Mouse (Mus musculus): ENCODE data around the gene Gm4756. TPM values are rescaled to one million over a fixed set of nuclear protein-coding genes. Genes with fewer than 3 reads are reported as not detected.
"Not testable (repeated sequence)": the region's sequence is repeated elsewhere in the genome, so short reads cannot be mapped to it uniquely, and the experiment has no call there.

Gm4756 gene
- not detected in 2 replicates for polyA plus RNA-seq (2015; fragmentation: Nextera tagmentation; extraction: Ambion mirVana)

- no peak within 1 kb of the TSS for H3K4me2 ChIP-seq
- H3K4me3 ChIP-seq (replicated peaks): no peak within 1 kb of the TSS
- H3K27ac ChIP-seq: no peak within 1 kb of the TSS
- WGBS: 77% methylated on average over 11 of the region's 11 CpGs
- H3K27me3 ChIP-seq: no peaks in the 10 kb centered on the region
- H3K4me1 ChIP-seq: no peaks in the 10 kb centered on the region
- ATAC-seq (replicated peaks; ENCODE audit: low FRiP score): no peak
- H3K9me3 ChIP-seq (replicated peaks): no peaks in the 10 kb centered on the region
- no peaks in the 10 kb centered on the region for H3K36me3 ChIP-seq
- no peak within 1 kb of the TSS for H3K9ac ChIP-seq
Observed at GRCm38 (mm10) chr12:72649611-72650330, at the start of gene Gm4756. Gm4756 (minus strand) TSS chr12:72649661.

GRCm38 (mm10) chr12:72694901-72695463 is 45.5 kb upstream of the Gm4756 start:
- Histone ChIP-seq H3K27me3 (no peaks in the 10 kb centered on the region), H3K9me3 (replicated peaks) (no peaks in the 10 kb centered on the region), H3K9ac (no peak overlapping the region), H3K36me3 (no peaks in the 10 kb centered on the region), H3K4me2 (no peak overlapping the region), H3K27ac (no peak overlapping the region), H3K4me3 (replicated peaks) (no peak overlapping the region), H3K4me1 (no peaks in the 10 kb centered on the region)
- 43% methylated on average over 9 of the region's 9 CpGs for WGBS
- ATAC-seq (replicated peaks; ENCODE audit: low FRiP score): no peak

- Histone ChIP-seq H3K4me1 (no peaks in the 10 kb centered on the region), H3K36me3 (no peaks in the 10 kb centered on the region), H3K27me3 (no peaks in the 10 kb centered on the region), H3K9ac (no peak overlapping the region), H3K27ac (no peak overlapping the region), H3K4me3 (replicated peaks) (no peak overlapping the region), H3K4me2 (no peak overlapping the region), H3K9me3 (replicated peaks) (no peaks in the 10 kb centered on the region)
- ATAC-seq (replicated peaks; ENCODE audit: low FRiP score): no peak
- 59% methylated on average over 12 of the region's 12 CpGs for WGBS
Observed at GRCm38 (mm10) chr12:72694438-72694837, 45.0 kb upstream of the Gm4756 start.

- H3K36me3 ChIP-seq: no peaks in the 10 kb centered on the region
- no peak overlapping the region for H3K9ac ChIP-seq
- H3K9me3 ChIP-seq (replicated peaks): no peaks in the 10 kb centered on the region
- no peak overlapping the region for H3K27ac ChIP-seq
- no peak for ATAC-seq (replicated peaks; ENCODE audit: low FRiP score)
- H3K4me1 ChIP-seq: no peaks in the 10 kb centered on the region
- H3K4me2 ChIP-seq: no peak overlapping the region
- no peaks in the 10 kb centered on the region for H3K27me3 ChIP-seq
- WGBS: 52% methylated on average over 6 of the region's 6 CpGs
- H3K4me3 ChIP-seq (replicated peaks): no peak overlapping the region
Observed at GRCm38 (mm10) chr12:72693895-72694294, 44.4 kb upstream of the Gm4756 start.

GRCm38 (mm10) chr12:72688281-72688680 is 38.8 kb upstream of the Gm4756 start:
- H3K27me3 ChIP-seq; H3K9me3 ChIP-seq (replicated peaks); ATAC-seq (replicated peaks; ENCODE audit: low FRiP score); H3K27ac ChIP-seq; H3K4me2 ChIP-seq; H3K4me3 ChIP-seq (replicated peaks); H3K36me3 ChIP-seq; H3K4me1 ChIP-seq; H3K9ac ChIP-seq: not testable (repeated sequence)
- WGBS: 43% methylated on average over 2 of the region's 2 CpGs

GRCm38 (mm10) chr12:72687741-72688140 is 38.3 kb upstream of the Gm4756 start:
- H3K4me2 ChIP-seq; H3K4me3 ChIP-seq (replicated peaks); ATAC-seq (replicated peaks; ENCODE audit: low FRiP score); H3K27me3 ChIP-seq; H3K9ac ChIP-seq; H3K4me1 ChIP-seq; H3K27ac ChIP-seq; H3K9me3 ChIP-seq (replicated peaks); H3K36me3 ChIP-seq: not testable (repeated sequence)
- 39% methylated on average over 6 of the region's 6 CpGs for WGBS

- H3K9me3 ChIP-seq (replicated peaks); H3K36me3 ChIP-seq; ATAC-seq (replicated peaks; ENCODE audit: low FRiP score); H3K4me2 ChIP-seq; H3K4me1 ChIP-seq; H3K27ac ChIP-seq; H3K4me3 ChIP-seq (replicated peaks); H3K27me3 ChIP-seq; H3K9ac ChIP-seq: not testable (repeated sequence)
- 77% methylated on average over 4 of the region's 4 CpGs for WGBS
Observed at GRCm38 (mm10) chr12:72686566-72686965, 37.1 kb upstream of the Gm4756 start.

GRCm38 (mm10) chr12:72683612-72684011 is 34.2 kb upstream of the Gm4756 start:
- Histone ChIP-seq H3K4me3 (replicated peaks) (no peak overlapping the region), H3K4me2 (no peak overlapping the region), H3K4me1 (no peaks in the 10 kb centered on the region), H3K27ac (no peak overlapping the region), H3K9ac (no peak overlapping the region), H3K36me3 (no peaks in the 10 kb centered on the region), H3K9me3 (replicated peaks) (no peaks in the 10 kb centered on the region), H3K27me3 (no peaks in the 10 kb centered on the region)
- no peak for ATAC-seq (replicated peaks; ENCODE audit: low FRiP score)
- 98% methylated on average over 3 of the region's 3 CpGs for WGBS

- no peaks in the 10 kb centered on the region for H3K9me3 ChIP-seq (replicated peaks)
- no peak for ATAC-seq (replicated peaks; ENCODE audit: low FRiP score)
- H3K27ac ChIP-seq: no peak overlapping the region
- no peaks in the 10 kb centered on the region for H3K36me3 ChIP-seq
- H3K9ac ChIP-seq: no peak overlapping the region
- 59% methylated on average over 8 of the region's 8 CpGs for WGBS
- H3K4me3 ChIP-seq (replicated peaks): no peak overlapping the region
- no peak overlapping the region for H3K4me2 ChIP-seq
- H3K27me3 ChIP-seq: no peaks in the 10 kb centered on the region
- H3K4me1 ChIP-seq: no peaks in the 10 kb centered on the region
Observed at GRCm38 (mm10) chr12:72682511-72683282, 33.2 kb upstream of the Gm4756 start.

- ATAC-seq (replicated peaks; ENCODE audit: low FRiP score): no peak
- H3K36me3 ChIP-seq: no peaks in the 10 kb centered on the region
- H3K27me3 ChIP-seq: no peaks in the 10 kb centered on the region
- no peaks in the 10 kb centered on the region for H3K4me1 ChIP-seq
- no peak overlapping the region for H3K4me2 ChIP-seq
- no peaks in the 10 kb centered on the region for H3K9me3 ChIP-seq (replicated peaks)
- no peak overlapping the region for H3K4me3 ChIP-seq (replicated peaks)
- no peak overlapping the region for H3K9ac ChIP-seq
- 97% methylated on average over 1 of the region's 1 CpGs for WGBS
- no peak overlapping the region for H3K27ac ChIP-seq
Observed at GRCm38 (mm10) chr12:72681919-72682318, 32.5 kb upstream of the Gm4756 start.

- H3K27me3 ChIP-seq: no peaks in the 10 kb centered on the region
- H3K4me3 ChIP-seq (replicated peaks): no peak overlapping the region
- WGBS: 78% methylated on average over 3 of the region's 3 CpGs
- no peak overlapping the region for H3K9ac ChIP-seq
- no peaks in the 10 kb centered on the region for H3K4me1 ChIP-seq
- H3K27ac ChIP-seq: no peak overlapping the region
- no peaks in the 10 kb centered on the region for H3K36me3 ChIP-seq
- ATAC-seq (replicated peaks; ENCODE audit: low FRiP score): no peak
- no peak overlapping the region for H3K4me2 ChIP-seq
- H3K9me3 ChIP-seq (replicated peaks): no peaks in the 10 kb centered on the region
Observed at GRCm38 (mm10) chr12:72679635-72680034, 30.2 kb upstream of the Gm4756 start.

- no peaks in the 10 kb centered on the region for H3K36me3 ChIP-seq
- no peak for ATAC-seq (replicated peaks; ENCODE audit: low FRiP score)
- no peak overlapping the region for H3K4me3 ChIP-seq (replicated peaks)
- no peaks in the 10 kb centered on the region for H3K9me3 ChIP-seq (replicated peaks)
- no peak overlapping the region for H3K27ac ChIP-seq
- H3K27me3 ChIP-seq: no peaks in the 10 kb centered on the region
- no peaks in the 10 kb centered on the region for H3K4me1 ChIP-seq
- no peak overlapping the region for H3K4me2 ChIP-seq
- H3K9ac ChIP-seq: no peak overlapping the region
- WGBS: 79% methylated on average over 2 of the region's 2 CpGs
Observed at GRCm38 (mm10) chr12:72674820-72675219, 25.4 kb upstream of the Gm4756 start.
